Mouse (Mus musculus): ENCODE data around the gene Cwc25.

DNA sequence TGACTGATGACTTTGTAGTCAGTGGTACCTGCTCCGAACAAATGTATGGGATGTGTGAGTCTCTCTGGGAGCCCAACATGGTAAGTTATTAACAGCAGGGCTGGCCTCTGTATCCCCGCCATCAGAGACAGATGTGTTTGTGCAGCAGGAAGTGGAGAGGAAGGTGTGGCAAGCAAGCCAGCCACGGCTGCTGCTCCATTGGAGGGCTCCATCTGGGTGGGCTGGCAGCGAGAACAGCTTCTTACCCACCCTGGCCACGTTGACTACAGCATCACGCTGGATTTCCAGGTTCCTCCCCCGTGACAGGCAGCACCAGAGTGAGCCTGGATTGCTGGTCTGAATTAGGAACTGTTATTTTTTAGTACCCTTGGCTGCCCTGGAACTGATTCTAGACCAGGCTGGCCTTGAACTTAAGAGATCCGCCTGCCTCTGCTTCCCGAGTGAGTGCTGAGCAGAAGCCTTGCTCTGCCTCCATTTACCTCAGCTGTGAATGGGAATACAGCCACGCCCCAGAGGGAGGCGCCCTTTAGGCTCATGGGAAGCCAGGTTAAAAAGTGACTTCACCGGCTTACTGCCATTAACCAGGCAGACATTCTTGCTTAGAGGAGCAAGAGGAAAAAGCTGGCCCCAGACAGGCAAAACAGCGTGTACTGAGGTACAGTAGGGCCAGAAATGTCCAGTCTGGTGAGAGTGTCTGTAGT is 55.0 kb downstream of the Cwc25 start:
- no peak for TF ChIP-seq GATA1 (IDR thresholded peaks at IDR 0.05; ENCODE audit: borderline replicate concordance, low read length)
- TF ChIP-seq FLI1 (IDR thresholded peaks at IDR 0.05; ENCODE audit: low read length): no peak

Measured in megakaryocyte, embryonic 14.5 days (primary cell).